Mouse (Mus musculus) liver, embryonic 13.5 days (tissue): Measurements from ENCODE around the gene Gm10643. TPM values are rescaled to one million over a fixed set of nuclear protein-coding genes. Genes with fewer than 3 reads are reported as not detected.

Experiments
- ATAC-seq: fragments of 200-750 bp; cut with Nextera tagmentation; 2 replicates; pipeline ENCODE4 v1.8.0; 2017; ENCODE audit warnings: low read depth, mild to moderate bottlenecking, moderate number of reproducible peaks, moderate library complexity
- DNase-seq: peaks from one replicate; pipeline ENCODE4 v3.0.0; 2022
- H3K27ac ChIP-seq: fragments of 300-500 bp; sonication (generic); 2 replicates; pipeline ENCODE4 v1.5.1; 2015; ENCODE audit warnings: moderate library complexity, mild to moderate bottlenecking, inconsistent platforms
- H3K27me3 ChIP-seq: fragments of 300-500 bp; sonication (generic); 2 replicates; pipeline ENCODE4 v1.6.1; 2015; ENCODE audit warnings: mild to moderate bottlenecking, inconsistent platforms
- H3K36me3 ChIP-seq: fragments of 300-500 bp; sonication (generic); 2 replicates; pipeline ENCODE4 v1.6.1; 2015; ENCODE audit warnings: mild to moderate bottlenecking, inconsistent platforms
- H3K4me1 ChIP-seq: fragments of 300-500 bp; sonication (generic); replicated peaks from 2 replicates; pipeline ENCODE4 v1.6.1; 2015; ENCODE audit warnings: inconsistent platforms
- H3K4me2 ChIP-seq: fragments of 300-500 bp; sonication (generic); 2 replicates; pipeline ENCODE4 v1.6.1; 2015; ENCODE audit warnings: inconsistent platforms, mild to moderate bottlenecking, moderate library complexity
- H3K4me3 ChIP-seq: fragments of 300-500 bp; sonication (generic); replicated peaks from 2 replicates; pipeline ENCODE4 v1.5.1; 2015; ENCODE audit warnings: mild to moderate bottlenecking, inconsistent platforms
- H3K9ac ChIP-seq: fragments of 300-500 bp; sonication (generic); 2 replicates; pipeline ENCODE4 v1.6.1; 2015; ENCODE audit warnings: mild to moderate bottlenecking, inconsistent platforms
- H3K9me3 ChIP-seq: fragments of 300-500 bp; sonication (generic); replicated peaks from 2 replicates; pipeline ENCODE4 v1.6.1; 2016; ENCODE audit warnings: inconsistent platforms
- WGBS: fragments of 180-500 bp; shearing (Covaris S2); methylation state at CpG from one replicate; pipeline ENCODE4 v1.1.7; 2015; ENCODE audit not compliant: insufficient replicate concordance; 5-methylcytosine and 5-hydroxymethylcytosine counted together
- polyA plus RNA-seq: library from polyadenylated mRNA; unstranded; fragments of >200 nt; fragmentation: Nextera tagmentation; extraction: Ambion mirVana; gene quantifications from 2 replicates; pipeline ENCODE4 v1.2.1, GENCODE M21; 2015

Gene Gm10643
- polyA plus RNA-seq, 1 experiment from 2014 or later = 0.12 TPM

DNA sequence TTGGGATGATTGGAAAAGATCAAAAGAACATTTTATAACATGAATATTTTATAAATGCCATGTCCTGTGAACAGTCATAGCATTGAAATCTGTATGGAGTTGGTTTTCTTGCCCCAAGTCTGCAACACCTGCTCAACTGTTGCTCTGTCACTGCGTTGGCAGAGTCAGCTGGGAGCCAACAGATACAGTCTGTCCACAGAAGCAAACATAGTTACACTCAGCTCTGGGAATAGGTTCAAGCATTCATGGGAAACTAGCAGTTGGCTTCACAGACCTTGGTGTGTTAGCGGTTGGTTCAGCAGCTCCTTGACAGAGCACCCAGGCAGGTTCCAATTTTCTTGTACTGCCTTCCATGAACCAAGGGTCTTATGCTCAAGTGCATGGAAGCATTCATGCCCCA, 5.7 kb upstream of the Gm10643 start:
- 76% methylated on average over 2 of the region's 2 CpGs for whole genome bisulfite sequencing
- DNase-seq (no peak), ATAC-seq (no peak)
- H3K27me3 ChIP-seq = no peaks in the 10 kb centered on the region
- no peaks in the 10 kb centered on the region for H3K9me3 ChIP-seq
- H3K4me3 ChIP-seq = no peak overlapping the region
- no peak overlapping the region for H3K4me2 ChIP-seq
- H3K27ac ChIP-seq = no peak overlapping the region
- H3K9ac ChIP-seq = no peak overlapping the region
- peaks cover 3% of the 10 kb centered on the region; the same call in 1 of the 2 replicates for H3K36me3 ChIP-seq
- H3K4me1 ChIP-seq = peaks cover 56% of the 10 kb centered on the region

DNA sequence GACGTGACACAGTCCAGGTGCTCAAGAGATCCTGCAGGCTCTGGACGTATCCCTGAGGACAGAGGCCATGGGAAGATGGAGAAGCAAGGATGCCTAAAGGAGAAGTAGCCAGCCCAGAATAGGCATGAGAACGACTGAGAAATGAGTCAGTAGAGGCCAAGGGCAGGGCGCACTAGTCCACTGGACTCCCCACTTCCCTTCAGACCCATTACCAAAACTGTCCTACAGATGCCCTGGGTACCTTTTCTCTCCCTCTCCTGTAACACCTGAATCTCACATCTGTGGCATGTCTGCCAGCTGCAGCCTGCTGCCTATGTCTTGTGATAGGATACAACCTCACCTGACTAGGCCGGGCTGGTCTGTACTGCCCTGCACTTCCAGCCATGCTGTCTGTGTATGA, 5.3 kb upstream of the Gm10643 start:
- Histone ChIP-seq H3K27me3 (no peaks in the 10 kb centered on the region), H3K9ac (0 out of 2 replicates have a peak overlapping the region, but pooled peaks have one; percentile 29), H3K4me3 (no peak overlapping the region), H3K4me2 (no peak overlapping the region), H3K4me1 (peaks cover 60% of the 10 kb centered on the region), H3K27ac (no peak overlapping the region), H3K9me3 (no peaks in the 10 kb centered on the region), H3K36me3 (peaks cover 3% of the 10 kb centered on the region; the same call in 1 of the 2 replicates)
- 68% methylated on average over 5 of the region's 5 CpGs for WGBS
- ATAC-seq (no peak), DNase-seq (no peak)

DNA sequence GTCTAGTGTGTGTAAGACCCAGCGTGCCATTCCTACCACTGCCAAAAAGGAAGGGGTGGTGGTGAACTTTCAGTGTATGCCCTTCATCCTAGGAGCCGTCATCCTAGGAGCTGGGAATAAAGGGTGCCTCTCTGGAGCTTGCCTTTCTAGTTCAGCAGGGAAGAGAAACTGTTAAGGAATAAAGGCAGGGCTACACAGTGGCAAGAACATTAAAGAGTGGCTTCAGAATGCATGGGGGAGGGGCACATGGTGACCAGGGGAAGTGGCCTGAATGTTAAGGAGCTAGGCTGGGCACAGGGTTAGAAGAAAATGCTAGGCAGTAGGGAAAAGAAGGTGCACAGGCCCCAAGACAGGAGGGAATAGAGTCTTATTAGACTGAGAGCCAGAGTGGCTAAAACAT, 4.8 kb upstream of the Gm10643 start:
- Histone ChIP-seq H3K4me3 (no peak overlapping the region), H3K9ac (peak overlapping the region; percentile 29; the same call in 1 of the 2 replicates), H3K9me3 (no peaks in the 10 kb centered on the region), H3K36me3 (no peaks in the 10 kb centered on the region; the same call in 1 of the 2 replicates), H3K27ac (no peak overlapping the region), H3K27me3 (no peaks in the 10 kb centered on the region), H3K4me2 (no peak overlapping the region), H3K4me1 (peaks cover 62% of the 10 kb centered on the region)
- DNase-seq (no peak), ATAC-seq (no peak)
- 73% methylated on average over 2 of the region's 2 CpGs for WGBS

DNA sequence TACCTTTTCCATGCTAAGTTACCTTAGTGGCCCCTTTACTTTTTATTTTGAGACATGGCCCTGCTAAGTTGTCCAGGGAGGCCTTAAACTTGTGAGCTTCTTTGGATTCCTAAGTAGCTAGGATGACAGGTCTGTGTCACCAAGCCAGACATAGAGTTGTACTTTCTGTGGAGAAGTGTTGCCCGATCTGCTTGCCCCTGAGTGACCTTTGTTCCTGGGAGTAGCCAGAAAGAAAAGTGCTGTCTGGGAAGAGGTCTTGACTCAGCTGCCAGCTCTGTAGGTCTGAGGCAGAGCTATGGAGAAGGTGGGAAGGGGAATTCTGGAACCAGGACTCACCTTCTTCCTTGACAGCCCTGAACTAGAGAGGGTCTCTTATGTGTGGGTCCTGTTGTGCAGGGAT, 4.2 kb upstream of the Gm10643 start:
- H3K4me3 ChIP-seq = no peak overlapping the region
- H3K4me1 ChIP-seq = peaks cover 65% of the 10 kb centered on the region
- H3K36me3 ChIP-seq = no peaks in the 10 kb centered on the region
- H3K9me3 ChIP-seq = no peaks in the 10 kb centered on the region
- 0 out of 2 replicates have a peak overlapping the region, but pooled peaks have one; percentile 25 for H3K27ac ChIP-seq
- WGBS = 45% methylated on average over 1 of the region's 1 CpGs
- peak overlapping the region; percentile 1; the same call in 1 of the 2 replicates for H3K9ac ChIP-seq
- ATAC-seq (no peak), DNase-seq (no peak)
- no peak overlapping the region for H3K4me2 ChIP-seq
- H3K27me3 ChIP-seq = no peaks in the 10 kb centered on the region

DNA sequence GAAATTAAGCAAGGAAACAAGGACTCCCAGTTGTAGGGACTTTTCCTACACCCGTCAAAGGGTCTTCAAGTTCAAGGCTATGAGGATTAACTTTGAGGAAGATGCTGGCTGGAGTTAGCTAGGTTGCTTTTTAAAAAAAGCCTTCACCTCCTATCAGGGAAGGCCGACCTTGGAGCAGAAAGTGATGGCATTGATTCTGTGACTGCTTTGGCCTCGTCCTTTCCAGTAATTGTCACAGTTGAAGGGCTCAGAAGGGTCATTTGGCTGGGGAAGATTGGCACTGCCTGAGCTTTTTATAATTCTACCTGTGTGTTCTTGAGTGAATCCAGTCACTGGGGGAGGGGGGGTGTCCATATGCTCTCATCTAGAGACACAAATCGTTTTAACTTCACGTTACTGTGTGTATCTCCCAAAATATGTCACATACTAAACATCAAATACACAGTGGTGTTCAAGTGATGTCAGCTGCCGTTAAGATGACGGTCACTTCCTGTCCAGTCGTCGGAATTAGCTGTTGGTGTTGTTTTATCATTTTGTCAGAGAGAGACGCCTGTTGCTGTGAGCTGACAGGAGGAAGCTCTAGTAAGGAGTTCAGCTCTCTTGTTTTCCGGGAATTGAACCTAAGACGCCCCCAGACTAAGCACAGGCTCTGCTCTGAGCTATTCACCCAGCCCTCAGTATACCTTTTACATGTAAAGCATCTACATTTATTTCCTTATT, 3.5 kb upstream of the Gm10643 start:
- WGBS = 34% methylated on average over 12 of the region's 12 CpGs
- H3K9ac ChIP-seq = peak overlapping the region; percentile 1; the same call in 1 of the 2 replicates
- H3K36me3 ChIP-seq = no peaks in the 10 kb centered on the region
- no peak overlapping the region for H3K4me3 ChIP-seq
- no peaks in the 10 kb centered on the region for H3K27me3 ChIP-seq
- H3K27ac ChIP-seq = peak overlapping the region; percentile 25; the same call in 1 of the 2 replicates
- H3K4me1 ChIP-seq = peaks cover 71% of the 10 kb centered on the region
- DNase-seq (no peak), ATAC-seq (no peak)
- H3K4me2 ChIP-seq = peak overlapping the region; percentile 92
- H3K9me3 ChIP-seq = no peaks in the 10 kb centered on the region

DNA sequence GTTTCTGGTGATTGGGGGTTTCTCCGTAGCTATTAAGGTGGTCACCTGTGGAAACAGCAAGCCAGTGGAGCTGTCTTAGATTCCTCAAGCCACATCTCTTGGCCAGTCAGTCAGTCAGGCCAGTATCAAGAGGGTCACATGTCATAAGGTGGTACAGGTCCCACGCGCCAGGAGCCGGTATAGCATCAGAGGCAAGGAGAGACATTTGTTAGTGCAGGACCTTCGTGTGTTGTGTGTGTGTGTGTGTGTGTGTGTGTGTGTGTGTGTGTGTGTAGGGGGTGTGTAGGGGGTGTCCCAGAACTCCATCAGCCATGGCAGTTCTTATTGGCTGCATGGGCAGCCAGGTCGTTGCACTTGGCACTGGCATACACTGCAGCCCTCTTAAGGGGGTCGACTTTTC, 3.0 kb upstream of the Gm10643 start:
- H3K9me3 ChIP-seq = no peaks in the 10 kb centered on the region
- peak overlapping the region; percentile 54 for H3K9ac ChIP-seq
- peak overlapping the region; percentile 92 for H3K4me2 ChIP-seq
- DNase-seq (no peak), ATAC-seq (no peak)
- H3K36me3 ChIP-seq = no peaks in the 10 kb centered on the region
- H3K4me3 ChIP-seq = peak overlapping the region; percentile 89
- 65% methylated on average over 7 of the region's 7 CpGs for WGBS
- H3K4me1 ChIP-seq = peaks cover 67% of the 10 kb centered on the region
- no peaks in the 10 kb centered on the region for H3K27me3 ChIP-seq
- H3K27ac ChIP-seq = peak overlapping the region; percentile 20; the same call in 1 of the 2 replicates

DNA sequence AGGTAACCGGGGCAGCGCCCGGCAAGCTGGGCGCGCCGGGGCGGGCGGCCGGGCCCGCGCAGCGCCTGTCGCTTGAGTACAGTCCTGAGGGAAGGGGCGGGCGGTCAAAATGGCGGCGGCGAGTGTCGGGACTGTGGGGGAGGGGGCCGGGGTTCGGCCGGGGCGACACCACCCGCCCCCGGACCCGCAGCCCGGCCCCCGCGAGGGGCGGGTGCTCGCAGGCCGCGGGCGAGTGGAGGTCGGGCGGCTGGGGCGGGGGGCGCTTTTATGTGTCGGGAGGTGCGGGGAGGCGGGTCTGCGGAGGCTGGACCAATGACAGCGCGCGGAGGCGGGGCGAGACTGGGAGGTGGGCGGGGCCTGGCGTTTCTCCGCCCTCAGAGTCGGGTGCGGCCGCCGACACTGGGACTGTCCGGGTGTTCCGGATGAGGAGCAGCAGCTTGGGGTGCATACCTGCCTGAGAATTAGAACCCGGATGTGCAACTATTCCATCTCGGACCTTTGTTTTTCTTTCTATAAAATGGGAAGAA, 2.2 kb upstream of the Gm10643 start:
- Histone ChIP-seq H3K9me3 (no peaks in the 10 kb centered on the region), H3K4me1 (peaks cover 67% of the 10 kb centered on the region), H3K27me3 (no peaks in the 10 kb centered on the region), H3K9ac (peak overlapping the region; percentile 90), H3K27ac (peak overlapping the region; percentile 98), H3K4me2 (peak overlapping the region; percentile 92), H3K4me3 (peak overlapping the region; percentile 89), H3K36me3 (no peaks in the 10 kb centered on the region)
- WGBS = under 1% methylated on average over 52 of the region's 58 CpGs
- DNase-seq = peak; percentile 92
- ATAC-seq = peak; percentile 69

DNA sequence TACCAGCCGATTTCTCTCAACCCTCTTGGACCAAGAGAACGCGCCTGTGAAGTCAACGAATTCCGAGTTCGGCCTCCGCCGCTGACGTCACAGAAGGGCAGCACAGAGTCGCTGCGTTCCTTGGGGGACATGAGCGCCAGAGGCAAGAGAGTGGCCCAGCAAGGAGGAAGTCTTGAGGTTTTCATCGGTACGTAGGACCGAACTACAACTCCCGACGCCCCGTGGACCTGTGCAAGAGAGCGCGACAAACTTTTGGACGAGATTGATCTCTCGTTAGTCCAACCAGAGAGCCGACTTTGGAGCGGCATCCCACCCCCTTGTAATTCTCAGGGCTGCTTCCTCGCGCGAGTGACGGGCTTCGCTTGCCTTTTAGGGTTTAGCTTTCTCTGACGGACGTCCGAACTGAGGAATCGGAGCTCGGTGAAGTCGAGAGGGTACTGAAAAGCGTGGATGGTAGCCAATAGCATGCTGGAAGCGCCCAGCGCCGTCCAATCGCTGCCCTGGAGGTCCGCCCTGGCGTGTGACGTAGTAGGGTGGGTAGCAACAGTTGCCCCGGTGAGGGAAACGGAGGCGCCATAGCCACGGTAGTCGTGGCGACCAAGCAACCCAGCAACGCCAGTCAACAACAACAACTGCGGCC, 1.5 kb upstream of the Gm10643 start, which contains the start of gene Rfx1:
Rfx1 (plus strand) TSS at position 544 of the 640 bp plus-strand sequence.
- peak within 1 kb of the TSS; percentile 90 for H3K9ac ChIP-seq
- under 1% methylated on average over 51 of the region's 51 CpGs for WGBS
- no peaks in the 10 kb centered on the region for H3K9me3 ChIP-seq
- H3K27me3 ChIP-seq = no peaks in the 10 kb centered on the region
- DNase-seq (peak; percentile 98), ATAC-seq (peak; percentile 94)
- no peaks in the 10 kb centered on the region for H3K36me3 ChIP-seq
- H3K4me3 ChIP-seq = peak within 1 kb of the TSS; percentile 89
- H3K27ac ChIP-seq = peak within 1 kb of the TSS; percentile 98
- H3K4me1 ChIP-seq = peaks cover 61% of the 10 kb centered on the region
- peak within 1 kb of the TSS; percentile 92 for H3K4me2 ChIP-seq

DNA sequence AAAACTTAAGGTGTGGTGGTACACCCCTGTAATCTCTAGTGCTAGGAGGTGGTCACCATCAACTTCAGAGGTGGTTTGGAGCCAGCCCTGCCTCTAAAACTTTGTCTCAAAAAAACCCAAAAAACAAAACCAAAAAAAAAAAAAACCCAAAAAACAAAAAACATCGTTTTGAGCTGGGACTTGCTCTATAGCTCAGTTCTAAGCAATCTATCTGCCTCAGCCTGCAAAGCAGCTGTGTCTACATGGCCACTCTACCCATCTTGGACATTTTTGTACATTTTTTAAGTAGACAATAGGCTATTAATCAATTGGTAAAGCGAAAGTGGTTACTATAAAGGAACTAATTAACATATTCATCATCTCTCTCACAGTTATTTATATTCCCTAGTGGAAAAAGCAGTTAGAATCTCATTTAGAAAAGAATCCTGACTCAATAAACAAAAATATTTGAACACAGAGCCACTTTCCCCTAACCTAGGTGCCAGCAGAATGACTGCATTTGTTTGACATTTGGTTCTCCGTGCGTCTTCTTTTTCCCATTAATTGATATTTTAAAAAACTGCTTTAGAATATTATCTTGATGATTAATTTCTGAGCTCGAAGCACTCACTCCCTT, 628 bp upstream of the Gm10643 start:
- Histone ChIP-seq H3K4me2 (peak overlapping the region; percentile 92), H3K4me3 (peak overlapping the region; percentile 89), H3K27me3 (no peaks in the 10 kb centered on the region), H3K9ac (peak overlapping the region; percentile 84), H3K36me3 (no peaks in the 10 kb centered on the region), H3K9me3 (no peaks in the 10 kb centered on the region), H3K4me1 (peaks cover 55% of the 10 kb centered on the region), H3K27ac (peak overlapping the region; percentile 98)
- ATAC-seq (no peak), DNase-seq (no peak)
- WGBS = 20% methylated on average over 5 of the region's 5 CpGs

DNA sequence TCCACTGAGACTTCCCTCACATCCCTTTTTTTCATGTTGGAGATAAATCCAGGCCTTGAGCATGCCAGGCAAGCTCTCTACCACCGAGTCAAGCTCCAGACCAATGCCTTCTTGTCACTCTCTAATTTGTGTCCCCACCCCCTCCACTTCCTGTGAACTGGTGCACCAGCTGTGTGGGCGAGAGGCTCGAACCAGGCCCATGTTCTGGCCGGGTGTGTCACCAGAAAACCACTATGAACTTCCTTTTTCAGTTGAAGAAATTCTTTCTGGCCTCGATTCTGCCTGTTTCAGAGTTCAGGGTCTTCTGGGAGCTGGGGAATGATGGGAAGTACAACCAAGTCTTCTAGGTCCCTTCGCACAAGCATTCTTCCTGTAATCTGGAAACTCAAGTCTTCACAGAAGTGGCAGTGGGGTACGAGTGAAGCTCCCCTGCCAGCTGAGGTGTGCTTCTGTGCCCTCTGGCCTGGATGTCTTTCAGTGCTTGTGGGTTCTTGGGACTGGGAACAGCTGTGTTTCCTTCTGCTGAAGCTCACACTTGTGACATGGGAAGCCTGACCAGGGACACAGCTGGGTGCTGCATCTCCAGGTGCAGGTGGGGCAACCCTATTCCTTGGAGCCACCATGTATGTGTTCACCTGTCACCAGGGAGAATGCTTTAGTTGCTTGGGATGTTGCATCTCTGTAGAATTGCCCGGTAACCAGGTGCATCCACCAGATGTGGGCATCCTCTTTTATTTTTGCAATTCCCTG, 901 bp downstream of the Gm10643 start:
- H3K36me3 ChIP-seq = no peaks in the 10 kb centered on the region
- 30% methylated on average over 8 of the region's 8 CpGs for WGBS
- no peaks in the 10 kb centered on the region for H3K27me3 ChIP-seq
- no peak for ATAC-seq
- no peaks in the 10 kb centered on the region for H3K9me3 ChIP-seq
- DNase-seq = no peak
- H3K4me3 ChIP-seq = no peak overlapping the region
- H3K4me2 ChIP-seq = no peak overlapping the region
- peak overlapping the region; percentile 34; the same call in 1 of the 2 replicates for H3K27ac ChIP-seq
- peaks cover 46% of the 10 kb centered on the region for H3K4me1 ChIP-seq
- H3K9ac ChIP-seq = 0 out of 2 replicates have a peak overlapping the region, but pooled peaks have one; percentile 29
